Mouse (Mus musculus) heart, adult 2 months (tissue): Measurements from ENCODE around the gene Zfp598.

Experiments
- CTCF ChIP-seq: fragments of 200-600 bp; IDR thresholded peaks from 2 replicates; pipeline ENCODE4 v1.8.1; 2022; ENCODE audit warnings: antibody characterized with exemption, mild to moderate bottlenecking, moderate library complexity
- EP300 ChIP-seq: fragments of 200-500 bp; IDR thresholded peaks from 2 replicates; pipeline ENCODE4 v1.6.1; 2011; ENCODE audit warnings: low read depth, low read length, control low read depth; ENCODE audit not compliant: insufficient read depth
- POLR2A ChIP-seq: fragments of 200-500 bp; IDR thresholded peaks from 2 replicates; pipeline ENCODE4 v1.6.1; 2011; ENCODE audit warnings: mild to moderate bottlenecking, low read depth, low read length, control low read depth; ENCODE audit not compliant: insufficient read depth

DNA sequence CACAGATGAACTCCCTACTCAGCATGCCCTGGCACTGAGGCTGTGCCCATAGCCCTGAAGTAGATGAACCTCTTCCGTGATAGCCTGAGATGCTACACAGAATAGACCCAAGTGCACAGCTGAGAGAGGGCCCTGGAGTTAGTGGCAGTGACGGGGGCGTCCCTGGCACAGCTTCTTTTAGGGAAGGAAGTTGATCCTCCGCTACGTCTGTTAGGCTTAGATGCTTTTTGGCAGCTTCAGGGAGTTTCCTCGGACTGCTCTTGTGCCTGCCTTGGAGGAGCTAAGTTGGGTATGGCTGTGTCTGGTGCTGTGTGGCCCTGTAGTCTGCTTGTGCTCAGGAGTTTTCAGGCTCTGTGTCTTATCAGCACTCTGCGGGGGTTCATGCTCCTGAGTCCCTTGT, 4.8 kb downstream of the Zfp598 start:
- no peak for TF ChIP-seq CTCF
- no peak for TF ChIP-seq POLR2A
- no peak for TF ChIP-seq EP300
